Mouse (Mus musculus): Measurements from ENCODE around the gene Srsf9.

GRCm38 (mm10) chr5:115359851-115360372 is 32.9 kb downstream of the Srsf9 start:
- no peak for TF ChIP-seq CTCF (IDR thresholded peaks at IDR 0.05; ENCODE audit: low read depth)
- no peak for TF ChIP-seq EP300 (optimal IDR thresholded peaks at IDR 0.05)

Measured in stomach, postnatal 0 days (tissue).